Mouse (Mus musculus) hindbrain, embryonic 13.5 days (tissue): ENCODE results near the gene Apoa4. TPM values are rescaled to one million over a fixed set of nuclear protein-coding genes. Genes with fewer than 3 reads are reported as not detected.

ENCODE experiments used
- ATAC-seq: fragments of 200-750 bp; cut with Nextera tagmentation; 2 replicates; pipeline ENCODE4 v1.8.0; 2017; ENCODE audit warnings: moderate TSS enrichment; ENCODE audit not compliant: low FRiP score
- H3K27ac ChIP-seq: fragments of 300-500 bp; sonication (generic); 2 replicates; pipeline ENCODE4 v1.5.1; 2015; ENCODE audit warnings: inconsistent platforms, mild to moderate bottlenecking, moderate library complexity
- H3K27me3 ChIP-seq: fragments of 300-500 bp; sonication (generic); 2 replicates; pipeline ENCODE4 v1.6.1; 2015; ENCODE audit warnings: mild to moderate bottlenecking, inconsistent platforms
- H3K36me3 ChIP-seq: fragments of 300-500 bp; sonication (generic); 2 replicates; pipeline ENCODE4 v1.6.1; 2015; ENCODE audit warnings: mild to moderate bottlenecking, inconsistent platforms
- H3K4me1 ChIP-seq: fragments of 300-500 bp; sonication (generic); replicated peaks from 2 replicates; pipeline ENCODE4 v1.6.1; 2015; ENCODE audit warnings: inconsistent platforms
- H3K4me2 ChIP-seq: fragments of 300-500 bp; sonication (generic); 2 replicates; pipeline ENCODE4 v1.6.1; 2015; ENCODE audit warnings: inconsistent platforms, mild to moderate bottlenecking, moderate library complexity
- H3K4me3 ChIP-seq: fragments of 300-500 bp; sonication (generic); 2 replicates; pipeline ENCODE4 v1.5.1; 2015; ENCODE audit warnings: mild to moderate bottlenecking, inconsistent platforms
- H3K9ac ChIP-seq: fragments of 300-500 bp; sonication (generic); 2 replicates; pipeline ENCODE4 v1.6.1; 2015; ENCODE audit warnings: mild to moderate bottlenecking, inconsistent platforms
- H3K9me3 ChIP-seq: fragments of 300-500 bp; sonication (generic); 2 replicates; pipeline ENCODE4 v1.6.1; 2016; ENCODE audit warnings: inconsistent platforms
- WGBS: fragments of 180-500 bp; shearing (Covaris S2); methylation state at CpG from one replicate; pipeline ENCODE4 v1.1.7; 2015; 5-methylcytosine and 5-hydroxymethylcytosine counted together
- polyA plus RNA-seq: library from polyadenylated mRNA; unstranded; fragments of >200 nt; fragmentation: Nextera tagmentation; extraction: Ambion mirVana; gene quantifications from 2 replicates; pipeline ENCODE4 v1.2.1, GENCODE M21; 2015

Gene Apoa4
- polyA plus RNA-seq, result not detected in 2 replicates

DNA sequence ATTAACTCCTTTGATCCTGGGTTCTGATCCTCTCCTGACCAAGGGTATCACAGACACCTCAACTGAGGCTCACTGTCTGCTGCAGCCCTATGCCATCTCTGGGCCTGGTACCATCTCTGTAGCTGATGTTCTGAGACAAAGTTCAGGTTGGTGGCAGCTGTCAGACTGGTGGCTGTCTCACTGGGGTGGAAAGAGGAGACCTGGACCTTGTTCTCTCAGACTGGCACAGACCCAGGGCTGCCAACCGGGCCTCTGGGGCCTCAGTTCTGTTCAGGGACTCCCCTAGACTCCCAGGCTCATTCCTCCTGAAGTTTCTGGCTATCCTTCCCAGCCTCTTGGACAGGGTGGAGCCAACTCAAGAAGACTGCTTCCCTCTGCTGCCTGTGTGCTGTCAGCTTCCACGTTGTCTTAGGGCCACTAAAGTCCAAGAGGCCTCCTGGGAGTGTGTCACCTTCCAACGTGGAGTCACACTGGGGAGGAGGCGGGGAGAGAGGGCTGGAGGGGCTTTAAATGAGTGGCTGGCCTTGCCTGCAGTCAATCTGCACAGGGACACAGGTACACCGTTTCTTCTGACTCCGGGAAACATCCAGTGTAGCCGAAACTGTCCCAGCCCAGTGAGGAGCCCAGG lies at the start of gene Apoa4:
Gene Apoa4 (plus strand): TSS at position 171 of the 628 bp plus-strand sequence.
- H3K27me3 ChIP-seq, result 0 out of 2 replicates have a peak, but pooled peaks cover 8% of the 10 kb centered on the region
- WGBS, result 76% methylated on average over 7 of the region's 7 CpGs
- H3K9me3 ChIP-seq, result no peaks in the 10 kb centered on the region
- no peaks in the 10 kb centered on the region for H3K36me3 ChIP-seq
- ATAC-seq, result no peak
- no peak within 1 kb of the TSS for H3K27ac ChIP-seq
- 0 out of 2 replicates have a peak, but pooled peaks cover 6% of the 10 kb centered on the region for H3K4me1 ChIP-seq
- no peak within 1 kb of the TSS for H3K4me2 ChIP-seq
- H3K4me3 ChIP-seq, result no peak within 1 kb of the TSS
- no peak within 1 kb of the TSS for H3K9ac ChIP-seq

GRCm38 (mm10) chr9:46191234-46191633 lies 49.3 kb upstream of the Apoa4 start:
- Histone ChIP-seq H3K36me3 (peaks cover 22% of the 10 kb centered on the region), H3K9ac (no peak overlapping the region), H3K27me3 (no peaks in the 10 kb centered on the region), H3K4me3 (no peak overlapping the region), H3K4me2 (no peak overlapping the region), H3K4me1 (0 out of 2 replicates have a peak, but pooled peaks cover 2% of the 10 kb centered on the region), H3K27ac (no peak overlapping the region), H3K9me3 (no peaks in the 10 kb centered on the region)
- no peak for ATAC-seq
- WGBS, result 75% methylated on average over 8 of the region's 8 CpGs

- WGBS, result 37% methylated on average over 1 of the region's 1 CpGs
- no peak overlapping the region for H3K4me3 ChIP-seq
Measured at GRCm38 (mm10) chr9:46191644-46192043, 48.9 kb upstream of the Apoa4 start.

DNA sequence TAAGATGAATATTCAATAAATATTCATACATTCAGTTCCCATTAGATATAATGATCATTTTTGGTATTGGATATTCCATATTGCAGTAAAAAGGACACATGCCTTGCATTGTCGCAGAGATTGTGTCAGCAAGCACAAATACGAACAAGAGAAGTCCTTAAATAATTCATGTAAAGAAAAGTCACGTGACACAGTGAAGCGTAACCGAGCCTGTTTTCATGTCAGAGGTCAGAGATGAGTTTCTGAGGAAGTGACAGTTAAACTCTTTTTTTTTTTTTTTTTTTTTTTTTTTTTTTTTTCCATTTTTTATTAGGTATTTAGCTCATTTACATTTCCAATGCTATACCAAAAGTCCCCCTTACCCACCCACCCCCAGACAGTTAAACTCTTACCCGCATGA lies 47.9 kb upstream of the Apoa4 start:
- no peaks in the 10 kb centered on the region for H3K9me3 ChIP-seq
- no peak overlapping the region for H3K4me2 ChIP-seq
- 73% methylated on average over 6 of the region's 6 CpGs for WGBS
- no peak overlapping the region for H3K27ac ChIP-seq
- ATAC-seq, result no peak
- no peaks in the 10 kb centered on the region for H3K27me3 ChIP-seq
- H3K9ac ChIP-seq, result no peak overlapping the region
- no peak overlapping the region for H3K4me3 ChIP-seq
- H3K4me1 ChIP-seq, result 0 out of 2 replicates have a peak, but pooled peaks cover 2% of the 10 kb centered on the region
- peaks cover 36% of the 10 kb centered on the region for H3K36me3 ChIP-seq

More at GRCm38 (mm10) chr9:46191644-46192043, 48.9 kb upstream of the Apoa4 start:
- Histone ChIP-seq H3K9me3 (no peaks in the 10 kb centered on the region), H3K27me3 (no peaks in the 10 kb centered on the region), H3K9ac (no peak overlapping the region), H3K4me2 (no peak overlapping the region), H3K4me1 (0 out of 2 replicates have a peak, but pooled peaks cover 2% of the 10 kb centered on the region), H3K36me3 (peaks cover 26% of the 10 kb centered on the region), H3K27ac (no peak overlapping the region)
- ATAC-seq, result no peak

- H3K4me2 ChIP-seq, result no peak overlapping the region
- H3K9ac ChIP-seq, result no peak overlapping the region
- H3K9me3 ChIP-seq, result no peaks in the 10 kb centered on the region
- no peak for ATAC-seq
- H3K36me3 ChIP-seq, result peaks cover 57% of the 10 kb centered on the region
- H3K4me1 ChIP-seq, result no peaks in the 10 kb centered on the region
- H3K27me3 ChIP-seq, result no peaks in the 10 kb centered on the region
- H3K4me3 ChIP-seq, result no peak overlapping the region
- no peak overlapping the region for H3K27ac ChIP-seq
- WGBS, result 91% methylated on average over 8 of the region's 9 CpGs
Measured at GRCm38 (mm10) chr9:46194809-46195208, 45.7 kb upstream of the Apoa4 start.

GRCm38 (mm10) chr9:46196699-46197169 lies 43.8 kb upstream of the Apoa4 start:
- Histone ChIP-seq H3K9me3 (no peaks in the 10 kb centered on the region), H3K9ac (no peak overlapping the region), H3K27ac (no peak overlapping the region), H3K36me3 (peaks cover 74% of the 10 kb centered on the region), H3K4me2 (no peak overlapping the region), H3K4me1 (no peaks in the 10 kb centered on the region), H3K27me3 (no peaks in the 10 kb centered on the region), H3K4me3 (no peak overlapping the region)
- WGBS, result 84% methylated on average over 12 of the region's 12 CpGs
- no peak for ATAC-seq

DNA sequence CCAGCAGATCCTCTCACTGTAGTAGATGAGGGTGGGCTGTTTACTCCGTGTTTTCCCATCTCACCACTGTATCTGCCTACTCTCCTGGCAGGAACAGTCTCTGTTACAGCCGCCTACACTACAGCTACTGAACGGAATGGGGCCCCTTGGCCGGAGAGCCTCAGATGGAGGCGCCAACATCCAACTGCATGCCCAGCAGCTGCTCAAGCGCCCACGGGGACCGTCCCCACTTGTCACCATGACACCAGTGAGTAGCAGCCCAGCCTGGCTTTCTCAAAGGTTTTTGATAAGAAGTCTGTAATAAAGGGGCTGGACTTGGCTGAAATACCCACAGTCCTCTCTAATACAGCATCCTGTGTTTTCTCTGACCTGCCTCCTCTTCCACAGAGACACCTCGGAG lies 42.0 kb upstream of the Apoa4 start:
- H3K4me2 ChIP-seq, result no peak overlapping the region
- H3K4me1 ChIP-seq, result no peaks in the 10 kb centered on the region
- no peak overlapping the region for H3K27ac ChIP-seq
- H3K4me3 ChIP-seq, result no peak overlapping the region
- 85% methylated on average over 9 of the region's 9 CpGs for WGBS
- H3K27me3 ChIP-seq, result no peaks in the 10 kb centered on the region
- H3K9me3 ChIP-seq, result no peaks in the 10 kb centered on the region
- ATAC-seq, result no peak
- H3K36me3 ChIP-seq, result peaks cover 90% of the 10 kb centered on the region
- no peak overlapping the region for H3K9ac ChIP-seq

GRCm38 (mm10) chr9:46198936-46199335 lies 41.6 kb upstream of the Apoa4 start:
- Histone ChIP-seq H3K4me2 (no peak overlapping the region), H3K27me3 (no peaks in the 10 kb centered on the region), H3K36me3 (peaks cover 94% of the 10 kb centered on the region), H3K4me1 (no peaks in the 10 kb centered on the region), H3K9ac (no peak overlapping the region), H3K4me3 (no peak overlapping the region), H3K27ac (no peak overlapping the region), H3K9me3 (no peaks in the 10 kb centered on the region)
- 93% methylated on average over 7 of the region's 7 CpGs for WGBS
- ATAC-seq, result no peak

DNA sequence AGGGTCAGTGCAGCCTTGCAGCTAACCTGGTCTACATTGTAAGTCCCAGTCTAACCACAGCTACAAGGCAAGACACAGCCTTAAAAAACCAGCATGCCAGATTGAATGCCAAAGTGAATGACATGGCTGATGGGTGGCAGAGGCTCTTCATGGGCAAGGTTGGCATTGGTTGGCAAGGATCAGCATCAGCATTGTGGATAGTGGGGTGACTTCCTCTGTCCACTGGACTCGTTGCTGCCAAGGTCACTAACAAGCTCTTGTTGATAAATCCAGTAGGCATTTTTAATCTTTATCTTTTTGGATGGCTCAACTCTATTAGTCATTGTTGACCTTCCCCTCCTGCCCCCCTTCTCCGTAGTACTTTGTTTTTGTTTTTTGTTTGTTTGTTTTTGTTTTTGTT lies 40.9 kb upstream of the Apoa4 start:
- no peak overlapping the region for H3K4me3 ChIP-seq
- no peaks in the 10 kb centered on the region for H3K4me1 ChIP-seq
- no peaks in the 10 kb centered on the region for H3K27me3 ChIP-seq
- H3K9ac ChIP-seq, result no peak overlapping the region
- WGBS, result 95% methylated on average over 2 of the region's 2 CpGs
- H3K36me3 ChIP-seq, result peaks cover 95% of the 10 kb centered on the region
- H3K27ac ChIP-seq, result no peak overlapping the region
- H3K9me3 ChIP-seq, result no peaks in the 10 kb centered on the region
- ATAC-seq, result no peak
- no peak overlapping the region for H3K4me2 ChIP-seq

GRCm38 (mm10) chr9:46206834-46207500 lies 33.5 kb upstream of the Apoa4 start:
- Histone ChIP-seq H3K4me3 (no peak overlapping the region), H3K9me3 (no peaks in the 10 kb centered on the region), H3K4me2 (no peak overlapping the region), H3K27ac (no peak overlapping the region), H3K4me1 (no peaks in the 10 kb centered on the region), H3K36me3 (peaks cover 95% of the 10 kb centered on the region), H3K27me3 (no peaks in the 10 kb centered on the region), H3K9ac (no peak overlapping the region)
- ATAC-seq, result no peak
- 88% methylated on average over 10 of the region's 10 CpGs for WGBS

DNA sequence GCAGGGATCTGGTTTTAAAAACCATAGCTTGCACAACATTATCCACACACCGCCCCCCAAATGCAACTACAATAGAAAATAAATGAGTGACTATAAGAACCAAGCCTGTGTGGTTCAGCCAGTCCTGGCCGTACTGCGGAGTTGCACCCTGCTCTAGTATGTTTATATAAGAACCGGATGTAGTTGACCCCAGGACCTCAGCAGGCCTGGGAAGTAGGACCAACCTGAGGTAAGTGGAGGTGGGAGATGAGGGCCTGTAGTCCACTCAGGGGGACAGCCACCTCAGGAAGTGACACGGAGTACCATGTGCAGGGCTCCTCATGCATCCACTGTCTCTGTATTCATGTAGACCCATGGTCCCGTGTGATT lies 33.0 kb upstream of the Apoa4 start:
- no peaks in the 10 kb centered on the region for H3K27me3 ChIP-seq
- no peaks in the 10 kb centered on the region for H3K9me3 ChIP-seq
- H3K27ac ChIP-seq, result no peak overlapping the region
- H3K4me2 ChIP-seq, result no peak overlapping the region
- ATAC-seq, result no peak
- H3K36me3 ChIP-seq, result peaks cover 95% of the 10 kb centered on the region
- WGBS, result 93% methylated on average over 6 of the region's 6 CpGs
- H3K4me3 ChIP-seq, result no peak overlapping the region
- no peaks in the 10 kb centered on the region for H3K4me1 ChIP-seq
- no peak overlapping the region for H3K9ac ChIP-seq

- no peak for ATAC-seq
Measured at GRCm38 (mm10) chr9:46208401-46208974, 32.0 kb upstream of the Apoa4 start.

More at GRCm38 (mm10) chr9:46208401-46208974, 32.0 kb upstream of the Apoa4 start:
- H3K4me2 ChIP-seq, result no peak overlapping the region
- H3K27me3 ChIP-seq, result no peaks in the 10 kb centered on the region
- no peak overlapping the region for H3K27ac ChIP-seq
- no peaks in the 10 kb centered on the region for H3K4me1 ChIP-seq
- peaks cover 95% of the 10 kb centered on the region for H3K36me3 ChIP-seq
- H3K9me3 ChIP-seq, result no peaks in the 10 kb centered on the region
- WGBS, result 80% methylated on average over 13 of the region's 13 CpGs
- no peak overlapping the region for H3K4me3 ChIP-seq
- H3K9ac ChIP-seq, result no peak overlapping the region
